Mouse (Mus musculus) cerebellum, adult 2 months (tissue): Measurements from ENCODE around the gene Atf1.

Source experiments
- CTCF ChIP-seq: fragments of 200-500 bp; IDR thresholded peaks from 2 replicates; pipeline ENCODE4 v1.5.1; 2011; ENCODE audit warnings: low read depth, mild to moderate bottlenecking, control low read depth, low read length, moderate library complexity, borderline replicate concordance; ENCODE audit not compliant: insufficient read depth
- POLR2A ChIP-seq: fragments of 200-500 bp; IDR thresholded peaks from 2 replicates; pipeline ENCODE4 v1.6.1; 2011; ENCODE audit warnings: low read length, control low read depth, borderline replicate concordance; ENCODE audit not compliant: insufficient read depth

DNA sequence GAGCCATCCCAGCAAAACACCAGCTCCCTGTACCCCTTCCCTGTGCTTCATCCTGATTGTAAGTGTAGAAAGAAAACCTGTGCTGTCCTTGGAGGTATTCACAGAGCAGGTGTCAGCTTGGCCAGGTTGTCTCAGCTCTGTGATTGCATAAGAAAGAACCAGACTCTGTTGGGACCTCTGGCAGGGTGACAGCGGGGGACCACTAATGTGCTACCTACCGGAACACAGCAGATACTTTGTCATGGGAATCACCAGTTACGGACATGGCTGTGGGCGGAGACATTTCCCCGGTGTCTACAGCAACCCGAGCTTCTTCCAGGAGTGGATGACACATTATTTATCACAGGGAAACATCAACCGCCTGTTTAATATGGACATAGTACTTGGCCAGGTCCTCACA, 64.7 kb downstream of the Atf1 start:
- TF ChIP-seq POLR2A, result no peak
- TF ChIP-seq CTCF, result no peak
